Mouse (Mus musculus): Measurements from ENCODE around the gene Aco2.

The Aco2 gene

DNA sequence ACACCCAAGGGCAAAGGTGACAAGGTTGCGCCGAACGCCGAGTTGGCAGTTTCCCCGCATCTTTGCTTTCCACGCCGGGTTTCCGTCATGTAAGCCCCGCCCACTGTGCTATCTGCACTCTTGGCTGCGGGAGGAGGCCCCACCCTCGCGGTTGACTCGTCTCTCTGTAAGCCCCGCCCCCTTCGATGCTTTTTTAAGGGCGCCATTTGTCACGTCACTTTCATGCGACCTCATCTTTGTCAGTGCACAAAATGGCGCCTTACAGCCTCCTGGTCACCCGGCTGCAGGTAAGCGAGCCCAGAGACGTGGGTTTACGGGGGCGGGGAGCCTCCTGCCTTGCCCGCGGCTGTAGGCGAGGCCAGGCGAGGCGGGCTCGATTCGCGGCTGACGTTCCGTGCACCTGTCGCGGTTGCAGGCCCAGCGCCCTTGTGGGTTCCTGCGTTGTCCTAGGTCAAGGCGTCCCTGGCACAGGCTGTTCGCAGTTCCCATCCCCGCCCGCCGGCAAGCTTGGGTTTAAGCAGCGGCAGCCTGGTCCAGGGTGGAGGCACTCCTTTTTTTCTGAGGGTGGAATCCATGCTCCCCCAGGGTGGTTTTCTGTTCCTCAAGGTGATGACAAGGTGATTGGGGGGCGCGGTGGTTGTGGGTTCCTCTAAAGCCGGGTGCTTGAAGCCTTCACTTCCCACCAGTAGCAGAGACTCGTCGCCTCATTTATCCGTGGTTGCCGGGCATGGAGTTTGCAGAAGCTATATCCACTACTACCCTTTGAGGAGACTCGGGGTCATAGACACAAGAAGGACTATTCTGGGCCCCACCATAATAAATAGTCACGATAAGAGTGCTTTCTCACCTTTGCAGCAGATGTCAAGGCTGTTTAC lies at the start of gene Aco2:
Gene Aco2, plus strand, starts transcription at position 48 of the 875 bp plus-strand sequence.
- peak; percentile 100 for DNase-seq

- DNase-seq = no peak
These were observed 49.5 kb upstream of the Aco2 start for GRCm38 (mm10) chr15:81822631-81823030.

- DNase-seq = no peak
These were observed 47.3 kb upstream of the Aco2 start for GRCm38 (mm10) chr15:81824832-81825231.

- no peak for DNase-seq
These were observed 43.5 kb upstream of the Aco2 start for GRCm38 (mm10) chr15:81828426-81829207.

GRCm38 (mm10) chr15:81829208-81829580 lies 42.9 kb upstream of the Aco2 start:
- DNase-seq = no peak

DNA sequence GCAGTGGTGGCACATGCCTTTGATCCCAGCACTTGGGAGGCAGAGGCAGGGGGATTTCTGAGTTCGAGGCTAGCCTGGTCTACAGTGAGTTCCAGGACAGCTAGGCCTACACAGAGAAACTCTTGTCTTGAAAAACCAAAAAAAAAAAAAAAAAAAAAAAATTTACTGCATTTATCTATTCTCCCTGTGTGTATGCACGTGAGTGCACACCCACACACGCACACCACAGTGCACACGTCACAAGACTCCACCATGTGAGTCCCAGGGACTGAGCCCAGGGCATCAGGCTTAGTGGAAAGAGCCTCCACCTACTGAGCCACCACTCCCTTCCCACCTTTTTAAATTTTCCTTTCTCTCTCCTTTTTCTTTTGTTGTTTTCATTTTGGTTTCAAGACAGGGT lies 41.6 kb upstream of the Aco2 start:
- DNase-seq = no peak

GRCm38 (mm10) chr15:81831136-81831825 lies 40.8 kb upstream of the Aco2 start:
- peak; percentile 93 to 95 for DNase-seq

GRCm38 (mm10) chr15:81832219-81832618 lies 39.9 kb upstream of the Aco2 start:
- peak in 1 of 2 experiments; percentile 53 for DNase-seq

DNA sequence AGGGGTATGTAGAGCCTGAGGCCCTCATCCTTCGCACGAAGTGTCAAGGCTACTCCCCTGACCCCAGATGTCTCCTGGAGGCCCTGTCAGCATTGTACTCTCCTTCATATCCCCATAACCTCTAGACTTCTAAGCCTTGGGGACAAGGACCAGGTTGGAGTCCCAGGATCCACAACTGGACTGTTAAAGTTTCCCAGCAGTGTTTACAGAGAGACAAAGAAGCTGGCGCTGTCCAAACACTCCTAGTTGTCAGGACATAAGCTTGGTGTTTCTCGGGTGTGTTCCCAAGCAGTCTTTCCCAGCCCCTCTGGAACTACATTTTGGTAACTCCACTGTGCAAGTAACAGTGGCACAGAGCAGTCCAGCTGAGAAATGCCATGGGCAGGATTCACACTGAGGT lies 38.6 kb upstream of the Aco2 start:
- DNase-seq = no peak

DNA sequence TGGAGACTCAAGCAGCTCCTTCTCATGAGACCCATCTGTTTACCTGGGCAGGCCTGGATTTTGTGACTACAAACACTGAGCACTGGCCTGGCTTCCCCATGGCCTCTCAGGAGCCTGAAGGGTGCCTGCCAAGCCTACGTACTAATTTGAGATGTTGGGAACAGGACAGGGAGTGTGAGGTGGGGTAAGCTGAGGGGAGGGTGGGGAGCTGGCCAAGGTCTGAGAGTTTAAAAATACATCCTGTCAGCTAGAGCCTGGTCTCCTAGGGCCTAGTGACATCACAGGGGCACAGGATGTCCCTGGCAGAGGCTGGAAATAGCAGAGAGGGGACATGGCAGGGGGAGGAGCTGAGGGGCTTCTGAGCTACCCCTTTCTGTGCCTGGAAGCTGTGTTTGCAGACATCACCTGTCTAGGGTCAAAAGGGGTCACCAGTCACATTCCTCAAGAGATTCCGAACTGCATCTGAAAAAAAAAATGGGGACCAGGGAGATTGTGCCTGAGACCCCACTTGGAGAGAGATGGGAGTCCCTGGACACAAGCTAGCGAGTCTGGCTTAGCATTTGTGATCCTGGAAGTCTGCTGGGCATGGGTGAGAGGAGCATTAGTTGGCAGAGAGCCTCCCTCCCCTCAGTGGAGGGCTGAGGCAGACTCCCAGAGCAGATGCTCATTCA lies 37.8 kb upstream of the Aco2 start:
- DNase-seq = peak; percentile 61 to 66

DNA sequence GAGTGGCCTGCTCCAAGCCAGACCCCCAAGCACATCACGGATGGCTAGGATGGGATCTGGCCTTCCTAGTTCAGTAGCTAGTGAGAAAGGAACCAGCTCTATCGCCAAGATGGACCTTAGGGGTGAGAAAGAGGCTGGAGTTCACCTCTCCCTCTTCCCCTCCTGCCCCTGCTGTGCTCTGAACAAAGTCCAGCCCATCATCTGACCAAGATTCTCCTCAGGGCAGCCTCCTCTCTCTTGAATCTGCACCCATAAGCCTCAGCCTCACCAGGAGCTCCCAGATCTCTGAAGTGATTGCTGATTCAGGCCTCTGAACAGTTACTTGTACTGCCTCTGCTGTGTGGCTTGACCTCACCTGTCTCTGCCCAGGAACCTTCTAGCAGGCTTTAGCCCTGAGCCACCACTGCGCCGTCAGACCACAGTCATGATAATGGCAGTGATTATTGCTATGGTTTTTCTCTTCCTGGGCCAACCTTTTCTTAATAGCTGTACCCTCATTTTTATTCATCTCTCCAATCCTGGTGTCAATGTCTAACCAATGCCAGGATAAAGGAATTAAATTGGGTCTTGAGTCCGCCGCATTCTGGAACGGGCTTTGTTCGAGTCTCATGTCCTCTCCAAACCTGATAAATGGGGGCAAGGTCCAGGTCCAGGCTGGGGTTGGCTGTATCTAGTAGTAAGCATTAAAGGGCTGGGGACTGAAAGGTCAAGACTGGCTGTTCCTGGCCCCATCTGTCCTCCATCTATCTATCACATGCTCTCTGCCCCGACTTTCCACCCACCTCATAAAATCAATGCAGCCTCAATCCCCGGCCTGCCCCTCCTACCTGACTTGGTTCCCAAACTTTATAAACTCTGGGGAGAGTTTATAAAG lies 36.9 kb upstream of the Aco2 start:
- DNase-seq = no peak

GRCm38 (mm10) chr15:81836124-81836821 lies 35.8 kb upstream of the Aco2 start:
- peak; percentile 79 to 80 for DNase-seq

DNA sequence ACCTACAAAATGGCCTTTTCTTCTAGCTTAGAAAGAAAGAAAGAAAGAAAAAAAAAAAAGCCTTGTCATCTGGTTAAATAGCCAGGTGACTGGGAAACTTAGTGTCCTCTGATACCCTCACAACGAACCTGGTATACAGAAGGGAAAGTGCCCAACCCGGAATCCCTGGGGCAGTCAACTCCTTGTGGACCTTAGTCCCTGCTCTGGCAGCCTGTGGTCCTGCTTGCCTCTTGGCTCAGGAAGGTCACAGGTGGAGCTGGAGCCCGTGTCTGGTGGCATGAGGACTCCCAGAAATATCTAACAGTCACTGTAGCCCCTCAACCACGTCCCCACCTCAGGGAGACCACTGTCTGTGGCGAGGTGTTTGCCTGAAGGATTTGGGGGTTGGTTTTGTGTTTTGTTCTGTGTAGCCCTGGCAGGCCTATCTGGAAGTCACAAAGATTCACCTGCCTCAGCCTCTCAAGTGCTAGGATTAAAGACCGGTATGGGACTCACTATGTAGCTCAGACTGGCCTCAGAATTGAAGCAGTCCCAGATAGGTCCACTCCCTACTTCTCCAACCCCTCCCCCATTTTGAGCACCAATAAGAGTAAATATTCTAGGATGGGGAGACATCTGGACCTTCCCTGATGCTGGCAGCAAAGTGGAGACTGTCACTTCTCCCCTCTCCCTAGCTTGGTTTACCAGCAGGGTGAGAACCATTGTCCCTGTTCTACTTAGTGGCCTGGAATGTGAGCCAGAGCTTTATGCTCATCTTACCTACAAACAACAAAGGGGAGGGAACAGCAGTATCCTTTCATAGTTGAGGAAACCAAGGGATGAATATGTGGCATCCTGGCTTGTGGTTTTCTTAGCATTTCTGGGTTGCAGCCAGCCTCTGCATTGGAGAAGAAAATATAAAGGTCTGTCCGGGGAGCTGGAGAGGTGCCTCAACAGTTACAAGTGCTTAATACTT lies 34.9 kb upstream of the Aco2 start:
- no peak for DNase-seq

DNA sequence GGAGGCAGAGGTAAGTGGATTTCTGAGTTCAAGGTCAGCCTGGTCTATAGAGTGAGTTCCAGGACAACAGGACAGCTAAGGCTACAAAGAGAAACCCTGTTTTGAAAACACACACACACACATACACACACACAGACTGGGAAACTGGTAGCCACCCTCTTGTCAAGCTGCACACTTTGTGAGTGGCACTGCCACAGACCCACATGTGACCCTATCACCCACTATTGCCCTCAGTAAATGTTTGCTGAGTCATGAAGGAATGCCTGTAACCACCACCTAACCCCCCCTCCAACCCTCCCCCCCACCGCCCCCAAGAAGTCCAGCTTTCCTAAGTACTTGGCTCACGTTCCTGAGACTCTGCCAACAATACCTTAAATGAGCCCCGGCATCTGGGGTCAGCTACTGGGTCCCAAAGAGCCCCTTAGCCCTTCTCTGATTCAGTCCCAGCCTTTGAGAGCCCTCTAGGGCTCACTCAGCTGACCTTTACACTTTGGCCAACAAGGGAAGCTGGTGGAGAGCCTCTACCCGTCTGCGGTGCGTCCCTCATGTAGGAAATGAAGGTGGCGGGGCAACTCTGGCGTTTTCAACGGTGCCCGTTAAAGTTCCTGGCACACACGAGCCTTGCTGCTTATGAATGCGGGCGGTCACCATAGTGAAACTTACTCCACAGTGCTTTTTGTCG lies 33.4 kb upstream of the Aco2 start:
- DNase-seq = peak; percentile 36 to 43

DNA sequence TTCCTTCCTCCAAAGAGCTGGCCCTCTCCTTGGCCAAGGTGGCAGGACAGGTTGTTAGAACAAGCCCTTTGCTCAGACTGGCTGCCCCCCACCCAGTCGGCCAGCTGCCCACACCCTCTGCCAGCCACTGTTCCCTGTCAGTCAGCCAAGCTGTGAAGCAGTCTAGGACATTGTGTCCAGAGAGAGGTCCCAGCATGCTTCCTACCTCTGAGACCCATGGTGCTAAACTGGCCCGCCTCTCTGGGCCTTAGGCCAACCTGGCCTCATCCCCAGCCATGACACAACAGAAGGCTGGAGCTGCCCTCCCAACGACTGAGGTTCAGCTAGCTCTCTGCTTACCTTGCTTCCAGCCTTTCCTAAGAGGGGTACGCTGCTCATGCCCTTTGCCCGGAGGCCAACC lies 32.5 kb upstream of the Aco2 start:
- peak; percentile 97 to 98 for DNase-seq

GRCm38 (mm10) chr15:81840306-81840705 lies 31.8 kb upstream of the Aco2 start:
- DNase-seq = no peak

DNA sequence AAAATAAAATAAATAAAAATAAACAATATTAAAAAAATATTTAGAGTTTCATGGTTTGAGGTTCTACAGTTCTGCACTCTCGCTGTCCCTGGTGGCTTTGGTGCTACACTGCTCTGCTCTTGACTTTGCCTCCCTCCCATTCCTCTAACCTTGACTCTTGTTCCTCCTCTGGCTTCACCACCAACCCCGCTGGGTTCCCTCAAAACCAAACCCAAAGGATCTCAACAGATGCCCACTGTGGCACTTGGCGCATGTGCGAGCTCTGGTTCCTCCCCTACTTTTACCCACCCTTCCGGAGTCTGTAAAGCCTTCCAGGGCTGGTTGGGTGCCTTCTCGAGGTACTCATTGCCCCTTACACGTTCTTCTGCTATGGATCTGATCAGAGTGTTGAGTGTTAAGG lies 29.8 kb upstream of the Aco2 start:
- DNase-seq = no peak

- no peak for DNase-seq
These were observed 27.0 kb upstream of the Aco2 start for GRCm38 (mm10) chr15:81845033-81845625.

- DNase-seq = no peak
These were observed 26.4 kb upstream of the Aco2 start for GRCm38 (mm10) chr15:81845724-81846123.
